Mouse (Mus musculus) ZHBTc4 (cell line): ENCODE data around the gene Zdhhc16.

Experiments used
- DNase-seq: peaks from one replicate; pipeline ENCODE4 v3.0.0-alpha.2; 2011; ENCODE audit warnings: low read depth, low spot score

The Zdhhc16 gene

GRCm38 (mm10) chr19:41933179-41934086, at the start of gene Zdhhc16, which contains the start of gene Exosc1:
Gene Zdhhc16, plus strand, starts transcription at chr19:41933480.
Gene Exosc1, minus strand, starts transcription at chr19:41933423.
- peak; percentile 99 for DNase-seq

- no peak for DNase-seq
Measured at GRCm38 (mm10) chr19:41883882-41884281, 49.4 kb upstream of the Zdhhc16 start.

- DNase-seq, result no peak
Measured at GRCm38 (mm10) chr19:41888191-41888590, 45.1 kb upstream of the Zdhhc16 start.

GRCm38 (mm10) chr19:41894959-41895358, 38.3 kb upstream of the Zdhhc16 start:
- DNase-seq, result no peak

- peak; percentile 92 for DNase-seq
Measured at GRCm38 (mm10) chr19:41895460-41896318, 37.6 kb upstream of the Zdhhc16 start, which contains the start of gene Rrp12. Gene Rrp12, minus strand, starts transcription at chr19:41896173.

GRCm38 (mm10) chr19:41896319-41896711, 37.0 kb upstream of the Zdhhc16 start:
- no peak for DNase-seq

- DNase-seq, result peak; percentile 69
Measured at GRCm38 (mm10) chr19:41898860-41899259, 34.4 kb upstream of the Zdhhc16 start.

GRCm38 (mm10) chr19:41900495-41901090, 32.7 kb upstream of the Zdhhc16 start:
- DNase-seq, result no peak

GRCm38 (mm10) chr19:41901696-41902095, 31.6 kb upstream of the Zdhhc16 start:
- DNase-seq, result no peak

- no peak for DNase-seq
Measured at GRCm38 (mm10) chr19:41902848-41903593, 30.3 kb upstream of the Zdhhc16 start.

- DNase-seq, result no peak
Measured at GRCm38 (mm10) chr19:41905246-41905645, 28.0 kb upstream of the Zdhhc16 start.

- DNase-seq, result no peak
Measured at GRCm38 (mm10) chr19:41906311-41907078, 26.8 kb upstream of the Zdhhc16 start.

- DNase-seq, result no peak
Measured at GRCm38 (mm10) chr19:41907079-41907760, 26.1 kb upstream of the Zdhhc16 start.

GRCm38 (mm10) chr19:41908736-41909135, 24.5 kb upstream of the Zdhhc16 start:
- no peak for DNase-seq

GRCm38 (mm10) chr19:41910396-41910795, 22.9 kb upstream of the Zdhhc16 start:
- DNase-seq, result no peak

GRCm38 (mm10) chr19:41911178-41912073, 21.9 kb upstream of the Zdhhc16 start, which contains the start of gene Pgam1:
Gene Pgam1, plus strand, starts transcription at chr19:41911923.
- peak; percentile 99 for DNase-seq

- peak; percentile 51 for DNase-seq
Measured at GRCm38 (mm10) chr19:41912121-41913080, 20.9 kb upstream of the Zdhhc16 start.
